Mouse (Mus musculus) ovary, adult 18-20 months (tissue): ENCODE measurements at regions not wholly inside any gene's neighbourhood (a gene's known extent, or its start where the extent isn't known, plus 50 kb on each side); places are given as distances from the start of the nearest gene placed in this dataset.

Source experiments
- DNase-seq: peaks from one replicate; pipeline ENCODE4 v3.0.0; 2022; ENCODE audit warnings: low spot score, mixed read lengths

- DNase-seq = no peak
Observed at GRCm38 (mm10) chr2:67107274-67107673, 306.3 kb upstream of the Gm21830 start.

- peak; percentile 8 for DNase-seq
Observed at GRCm38 (mm10) chr2:67089418-67089817, 304.7 kb upstream of the Scn7a start.

GRCm38 (mm10) chr2:67068944-67069343, 284.2 kb upstream of the Scn7a start:
- no peak for DNase-seq
